Mouse (Mus musculus) bone marrow, adult 2 months (tissue): ENCODE data around the gene Rbm28. TPM values are rescaled to one million over a fixed set of nuclear protein-coding genes. Genes with fewer than 3 reads are reported as not detected.
"Not testable (repeated sequence)": the region's sequence is repeated elsewhere in the genome, so short reads cannot be mapped to it uniquely, and the experiment has no call there.

Source experiments
- H3K27ac ChIP-seq: fragments of 200-500 bp; 2 replicates; pipeline ENCODE4 v1.5.1; 2012; ENCODE audit warnings: low read depth, mild to moderate bottlenecking, control low read depth, inconsistent platforms, low read length; ENCODE audit not compliant: control insufficient read depth, poor library complexity, insufficient read depth
- H3K4me1 ChIP-seq: fragments of 200-500 bp; 2 replicates; pipeline ENCODE4 v1.6.1; 2011; ENCODE audit warnings: low read length; ENCODE audit not compliant: control insufficient read depth, insufficient read depth
- H3K4me3 ChIP-seq: fragments of 200-500 bp; replicated peaks from 2 replicates; pipeline ENCODE3; 2011; ENCODE audit warnings: mild to moderate bottlenecking, low read depth, low read length, control low read depth; ENCODE audit not compliant: control insufficient read depth
- CTCF ChIP-seq: fragments of 200-500 bp; IDR thresholded peaks from 2 replicates; pipeline ENCODE4 v1.5.1; 2011; ENCODE audit warnings: low read length, control low read depth; ENCODE audit not compliant: control insufficient read depth, insufficient read depth
- POLR2A ChIP-seq: fragments of 200-500 bp; IDR thresholded peaks from 2 replicates; pipeline ENCODE4 v1.6.1; 2011; ENCODE audit warnings: low read depth, mild to moderate bottlenecking, control low read depth, low read length, borderline replicate concordance; ENCODE audit not compliant: control insufficient read depth
- WGBS: fragments of 180-500 bp; shearing (Covaris S2); methylation state at CpG from one replicate; pipeline ENCODE4 v1.1.7; 2018; 5-methylcytosine and 5-hydroxymethylcytosine counted together
- polyA plus RNA-seq: library from polyadenylated mRNA; stranded (reverse); fragments of >200 nt; gene quantifications from 2 replicates; pipeline ENCODE4 v1.2.4, GENCODE M21; 2011; ENCODE audit warnings: low replicate concordance; ENCODE audit not compliant: missing spikeins, insufficient read depth, insufficient read length

Gene Rbm28
- polyA plus RNA-seq, 1 experiment, result 21.5 TPM

- Histone ChIP-seq H3K4me3 (no peak overlapping the region), H3K27ac (no peak overlapping the region), H3K4me1 (no peaks in the 10 kb centered on the region; the same call in 1 of the 2 replicates)
- no peak for TF ChIP-seq CTCF
- no peak for TF ChIP-seq POLR2A
- WGBS, result 0% methylated on average over 1 of the region's 1 CpGs
Observed at GRCm38 (mm10) chr6:29166196-29166595, 1.4 kb upstream of the Rbm28 start.

GRCm38 (mm10) chr6:29161291-29161690, 3.5 kb downstream of the Rbm28 start:
- not testable (repeated sequence) for H3K27ac ChIP-seq, H3K4me1 ChIP-seq, H3K4me3 ChIP-seq
- WGBS, result 96% methylated on average over 5 of the region's 5 CpGs

- no peak for TF ChIP-seq POLR2A
- no peak for TF ChIP-seq CTCF
- WGBS, result 82% methylated on average over 2 of the region's 2 CpGs
- H3K4me3 ChIP-seq, result no peak overlapping the region
- H3K4me1 ChIP-seq, result no peaks in the 10 kb centered on the region; the same call in 1 of the 2 replicates
- no peak overlapping the region for H3K27ac ChIP-seq
Observed at GRCm38 (mm10) chr6:29160786-29161185, 4.0 kb downstream of the Rbm28 start.

- 88% methylated on average over 5 of the region's 5 CpGs for WGBS
- H3K4me3 ChIP-seq, result no peak overlapping the region
- no peaks in the 10 kb centered on the region for H3K4me1 ChIP-seq
- no peak overlapping the region for H3K27ac ChIP-seq
- TF ChIP-seq POLR2A, result no peak
- TF ChIP-seq CTCF, result no peak
Observed at GRCm38 (mm10) chr6:29156326-29156725, 8.5 kb downstream of the Rbm28 start.

- WGBS, result 85% methylated on average over 1 of the region's 1 CpGs
- Histone ChIP-seq H3K4me1 (no peaks in the 10 kb centered on the region), H3K4me3 (no peak overlapping the region), H3K27ac (no peak overlapping the region)
- no peak for TF ChIP-seq POLR2A
- no peak for TF ChIP-seq CTCF
Observed at GRCm38 (mm10) chr6:29150001-29150400, 14.8 kb downstream of the Rbm28 start.

- Histone ChIP-seq H3K4me3 (no peak overlapping the region), H3K4me1 (no peaks in the 10 kb centered on the region), H3K27ac (no peak overlapping the region)
- TF ChIP-seq CTCF (no peak), POLR2A (no peak)
- WGBS, result 74% methylated on average over 5 of the region's 5 CpGs
Observed at GRCm38 (mm10) chr6:29147407-29148010, 17.3 kb downstream of the Rbm28 start.

- TF ChIP-seq CTCF, result no peak
- TF ChIP-seq POLR2A, result no peak
- Histone ChIP-seq H3K4me1 (no peaks in the 10 kb centered on the region), H3K4me3 (no peak overlapping the region), H3K27ac (no peak overlapping the region)
- WGBS, result 75% methylated on average over 7 of the region's 7 CpGs
Observed at GRCm38 (mm10) chr6:29146641-29147040, 18.2 kb downstream of the Rbm28 start.

GRCm38 (mm10) chr6:29145456-29146307, 19.1 kb downstream of the Rbm28 start:
- Histone ChIP-seq H3K4me1 (no peaks in the 10 kb centered on the region), H3K4me3 (no peak overlapping the region), H3K27ac (no peak overlapping the region)
- no peak for TF ChIP-seq POLR2A
- TF ChIP-seq CTCF, result no peak
- 68% methylated on average over 12 of the region's 12 CpGs for WGBS
